Comparison of ENCODE assay signal across 11 mouse cellular contexts in genomic region chr7:15963798-15964652, GRCm38 (mm10). TPM values are rescaled to one million over a fixed set of nuclear protein-coding genes. Genes with fewer than 3 reads are reported as not detected.
DNase-seq lines count a peak whose midpoint lies in the region; ATAC-seq and TF ChIP-seq lines count a peak whose summit lies in the region.
"Had no signal": no experiment of that assay in that cellular context is flagged by ENCODE, and none has a peak within 500 bp of the region (broad histone marks: within the 10 kb centered on the region; RNA-seq: fewer than 3 reads in every experiment).

No protein-coding gene starts in this region.

- peak overlapping the region; percentile 84 for H3K27ac ChIP-seq in kidney, embryonic 15.5 days
- no peak overlapping the region for H3K27ac ChIP-seq in MEL (ENCODE audit: control insufficient read depth, low read depth, low read length)
- no peak overlapping the region for H3K27ac ChIP-seq in forebrain, embryonic 16.5 days (ENCODE audit: low read length)
- H3K27ac ChIP-seq: forebrain, embryonic 15.5 days; hindbrain, embryonic 14.5 days; liver, embryonic 14.5 days had no signal

- H3K4me2 ChIP-seq in kidney, embryonic 15.5 days, result peak overlapping the region; percentile 69
- H3K4me2 ChIP-seq in forebrain, embryonic 16.5 days (ENCODE audit: low read length), result no peak overlapping the region
- H3K4me2 ChIP-seq: forebrain, embryonic 15.5 days; hindbrain, embryonic 14.5 days had no signal

- H3K9me3 ChIP-seq in kidney, embryonic 15.5 days (replicated peaks), result no peaks in the 10 kb centered on the region
- H3K9me3 ChIP-seq in MEL (replicated peaks; ENCODE audit: insufficient read depth, low read length), result no peaks in the 10 kb centered on the region
- H3K9me3 ChIP-seq in forebrain, embryonic 16.5 days (ENCODE audit: control insufficient read depth, low read length), result no peaks in the 10 kb centered on the region
- H3K9me3 ChIP-seq: forebrain, embryonic 15.5 days had no signal

- H3K79me2 ChIP-seq in C2C12 (ENCODE audit: control insufficient read depth, insufficient read depth) (peaks cover 74% of the 10 kb centered on the region), MEL (ENCODE audit: control insufficient read depth, insufficient read depth, low read length, poor library complexity) (no peaks in the 10 kb centered on the region)

- H3K4me1 ChIP-seq in kidney, embryonic 15.5 days, result peaks cover 53% of the 10 kb centered on the region
- peaks cover 6 to 17% of the 10 kb centered on the region in 2 experiments for H3K4me1 ChIP-seq in MEL (ENCODE audit: control insufficient read depth in 1 of 2, insufficient read depth in 2 of 2, low read length in 2 of 2)
- peaks cover 18% of the 10 kb centered on the region for H3K4me1 ChIP-seq in forebrain, embryonic 16.5 days (replicated peaks; ENCODE audit: control insufficient read depth, insufficient read depth, low read length)

- TF ChIP-seq EP300 in MEL (IDR thresholded peaks at IDR 0.05; ENCODE audit: low read depth in 1 of 2, low read length in 2 of 2), result peak in 1 of 2 experiments; percentile 61; a peak in 2 of 4 replicates

- no peak overlapping the region for H3K9ac ChIP-seq in kidney, embryonic 15.5 days
- H3K9ac ChIP-seq in MEL (ENCODE audit: control insufficient read depth, low read depth, low read length, poor library complexity, severe bottlenecking), result no peak overlapping the region
- H3K9ac ChIP-seq in forebrain, embryonic 16.5 days (replicated peaks; ENCODE audit: low read depth, low read length), result no peak overlapping the region
- H3K9ac ChIP-seq: forebrain, embryonic 15.5 days; hindbrain, embryonic 14.5 days; liver, embryonic 14.5 days had no signal

- 79% methylated on average over 32 of the region's 32 CpGs for WGBS in kidney, embryonic 15.5 days
- 86% methylated on average over 32 of the region's 32 CpGs for WGBS in forebrain, embryonic 16.5 days

- H3K36me3 ChIP-seq in kidney, embryonic 15.5 days, result peaks cover 5% of the 10 kb centered on the region; the same call in 1 of the 2 replicates
- H3K36me3 ChIP-seq in C2C12 (ENCODE audit: control insufficient read depth, insufficient read depth), result peaks cover 42% of the 10 kb centered on the region
- H3K36me3 ChIP-seq in MEL (ENCODE audit: control insufficient read depth in 1 of 2, insufficient read depth in 2 of 2, low read length in 2 of 2), result peaks cover 0 to 10% of the 10 kb centered on the region in 2 experiments; a peak in 2 of 4 replicates
- no peaks in the 10 kb centered on the region for H3K36me3 ChIP-seq in forebrain, embryonic 16.5 days (ENCODE audit: control insufficient read depth, insufficient read depth)
- H3K36me3 ChIP-seq: forebrain, embryonic 15.5 days had no signal

- no peaks in the 10 kb centered on the region for H3K27me3 ChIP-seq in kidney, embryonic 15.5 days
- no peaks in the 10 kb centered on the region for H3K27me3 ChIP-seq in C2C12 (ENCODE audit: control insufficient read depth, insufficient read depth, insufficient read length)
- no peaks in the 10 kb centered on the region for H3K27me3 ChIP-seq in MEL (ENCODE audit: control insufficient read depth in 1 of 2, insufficient read depth in 2 of 2, low read length in 2 of 2)
- no peaks in the 10 kb centered on the region for H3K27me3 ChIP-seq in forebrain, embryonic 16.5 days (replicated peaks; ENCODE audit: control insufficient read depth, insufficient read depth, low read length)
- H3K27me3 ChIP-seq: forebrain, embryonic 15.5 days had no signal

- no peak for ATAC-seq in kidney, embryonic 15.5 days (replicated peaks; ENCODE audit: low FRiP score)
- ATAC-seq in forebrain, embryonic 16.5 days, result no peak
- ATAC-seq: forebrain, embryonic 15.5 days had no signal

- no peak for DNase-seq in kidney, adult 18-20 months
- DNase-seq in MEL (ENCODE audit: low read depth, low spot score), result peak; percentile 87
- DNase-seq in kidney, postnatal 10 days, result peak; percentile 49
- DNase-seq in right cerebral cortex, postnatal 4 days, result no peak
- no peak for DNase-seq in adrenal gland, postnatal 4 days (ENCODE audit: low spot score in 2 of 2)

- TF ChIP-seq POLR2A in MEL (IDR thresholded peaks at IDR 0.05; ENCODE audit: control insufficient read depth in 1 of 2, insufficient read depth in 1 of 2, low read depth in 1 of 2, low read length in 2 of 2, poor library complexity in 1 of 2), result no peak

- TF ChIP-seq CTCF in C2C12 (IDR thresholded peaks at IDR 0.05; ENCODE audit: control insufficient read depth, insufficient read depth, insufficient read length), result no peak
- TF ChIP-seq CTCF in MEL (IDR thresholded peaks at IDR 0.05 in 2 of 3, conservative IDR thresholded peaks at IDR 0.05 in 1 of 3; ENCODE audit: control insufficient read depth in 1 of 3, insufficient read depth in 1 of 3, low read depth in 2 of 3, low read length in 3 of 3, poor library complexity in 1 of 3, severe bottlenecking in 1 of 3), result no peak

- no peak overlapping the region for H3K4me3 ChIP-seq in kidney, embryonic 15.5 days (replicated peaks)
- peak overlapping the region; percentile 6 for H3K4me3 ChIP-seq in C2C12 (ENCODE audit: insufficient read depth, poor library complexity, severe bottlenecking)
- H3K4me3 ChIP-seq in MEL (ENCODE audit: control insufficient read depth in 1 of 2, insufficient read depth in 1 of 2, low read depth in 2 of 2, low read length in 2 of 2), result no peak overlapping the region
- H3K4me3 ChIP-seq in forebrain, embryonic 16.5 days (replicated peaks; ENCODE audit: low read length), result no peak overlapping the region
- H3K4me3 ChIP-seq: forebrain, embryonic 15.5 days had no signal

- no peak for TF ChIP-seq RAD21 in MEL (IDR thresholded peaks at IDR 0.05; ENCODE audit: low read depth, low read length)

- no peak overlapping the region for H3ac ChIP-seq in C2C12 (ENCODE audit: control insufficient read depth, insufficient read length, low read depth)

- H3K79me3 ChIP-seq in C2C12 (ENCODE audit: low read depth), result peaks cover 44% of the 10 kb centered on the region

TF ChIP-seq in C2C12, 6 proteins besides CTCF, POLR2A, EP300 and RAD21:
- TF ChIP-seq MAX (IDR thresholded peaks at IDR 0.05), result no peak
- no peak for TF ChIP-seq CEBPB (IDR thresholded peaks at IDR 0.05; ENCODE audit: low read depth)
- no peak for TF ChIP-seq FOSL1 (IDR thresholded peaks at IDR 0.05; ENCODE audit: insufficient read depth, low read length, poor library complexity, severe bottlenecking)

TF ChIP-seq in MEL, 35 proteins besides CTCF, POLR2A, EP300 and RAD21 (continues in another document):
- no peak for TF ChIP-seq UBTF (IDR thresholded peaks at IDR 0.05; ENCODE audit: borderline replicate concordance, insufficient read depth, low read depth, low read length)
- peak; percentile 59; the same call in 1 of the 2 replicates for TF ChIP-seq MYC (IDR thresholded peaks at IDR 0.05; ENCODE audit: low read depth, low read length)
- TF ChIP-seq NELFE (IDR thresholded peaks at IDR 0.05; ENCODE audit: low read depth, low read length), result no peak
- TF ChIP-seq USF1 (IDR thresholded peaks at IDR 0.05; ENCODE audit: low read depth, low read length), result no peak
- no peak for TF ChIP-seq POLR2AphosphoS2 (IDR thresholded peaks at IDR 0.05; ENCODE audit: low read length)
- TF ChIP-seq RCOR1 (IDR thresholded peaks at IDR 0.05; ENCODE audit: low read depth, low read length), result 0 out of 2 replicates have a peak, but pooled peaks have one; percentile 15
- 0 out of 2 replicates have a peak, but pooled peaks have one; percentile 19 for TF ChIP-seq ELF1 (IDR thresholded peaks at IDR 0.05; ENCODE audit: low read depth, low read length)
- TF ChIP-seq GATA1 (IDR thresholded peaks at IDR 0.05; ENCODE audit: low read depth, low read length), result no peak
- TF ChIP-seq ZKSCAN1 (IDR thresholded peaks at IDR 0.05; ENCODE audit: low read depth, low read length), result no peak
- no peak for TF ChIP-seq MYB (IDR thresholded peaks at IDR 0.05; ENCODE audit: low read depth, low read length)
- TF ChIP-seq MXI1 (IDR thresholded peaks at IDR 0.05; ENCODE audit: low read depth, low read length), result no peak
- TF ChIP-seq HCFC1 (IDR thresholded peaks at IDR 0.05; ENCODE audit: low read depth, low read length), result 0 out of 2 replicates have a peak, but pooled peaks have one; percentile 28
- TF ChIP-seq SIN3A (IDR thresholded peaks at IDR 0.05; ENCODE audit: low read length), result peak; percentile 26; the same call in 1 of the 2 replicates
- no peak for TF ChIP-seq MAFK (IDR thresholded peaks at IDR 0.05; ENCODE audit: borderline replicate concordance, low read depth, low read length)
- no peak for TF ChIP-seq MAZ (IDR thresholded peaks at IDR 0.05; ENCODE audit: low read depth, low read length)
- TF ChIP-seq SMC3 (IDR thresholded peaks at IDR 0.05; ENCODE audit: low read depth, low read length), result no peak
- no peak for TF ChIP-seq TBP (IDR thresholded peaks at IDR 0.05; ENCODE audit: low read depth, low read length)
- TF ChIP-seq ZMIZ1 (IDR thresholded peaks at IDR 0.05; ENCODE audit: low read depth, low read length), result no peak

RNA-seq across cellular contexts. Expression of gene Ehd2, which starts 3.3 kb away (rescaled TPM):
- polyA plus RNA-seq in kidney, embryonic 15.5 days (2015; fragmentation: Nextera tagmentation; extraction: Ambion mirVana), result 39.4 and 39.5 TPM in 2 replicates
- 98.7 TPM for polyA plus RNA-seq in C2C12 (2012; fragmentation: generic; extraction: Trizol)
- total RNA-seq in MEL (2012; rRNA removed), result 2.5 and 3.2 TPM in 2 replicates
- 1 to 10 TPM in 1 of 2 experiments, not detected in 1; 6.2 TPM for polyA plus RNA-seq in MEL (2012; ENCODE audit: insufficient read depth in 1 of 2, insufficient read length in 2 of 2, low read depth in 1 of 2, low replicate concordance in 2 of 2, missing spikeins in 1 of 2)
- 5.4 and 5.6 TPM in 2 replicates for polyA plus RNA-seq in forebrain, embryonic 16.5 days (2015; fragmentation: Nextera tagmentation; extraction: Ambion mirVana)
- total RNA-seq in adrenal gland, postnatal 4 days (2021), result 10 to 100 TPM; 71.9 to 77.5 TPM

RNA-seq across cellular contexts. Expression of gene Nop53, which starts 18.2 kb away (rescaled TPM):
- polyA plus RNA-seq in kidney, embryonic 15.5 days (2015; fragmentation: Nextera tagmentation; extraction: Ambion mirVana), result 194 and 195 TPM in 2 replicates
- polyA plus RNA-seq in C2C12 (2012; fragmentation: generic; extraction: Trizol) (228 TPM), MEL (2012; ENCODE audit: insufficient read depth in 1 of 2, insufficient read length in 2 of 2, low read depth in 1 of 2, low replicate concordance in 2 of 2, missing spikeins in 1 of 2) (100 to 1,000 TPM in 1 of 2 experiments, not detected in 1; 482 TPM)
- 310 and 359 TPM in 2 replicates for total RNA-seq in MEL (2012; rRNA removed)
- polyA plus RNA-seq in forebrain, embryonic 16.5 days (2015; fragmentation: Nextera tagmentation; extraction: Ambion mirVana), result 139 and 141 TPM in 2 replicates
- total RNA-seq in adrenal gland, postnatal 4 days (2021), result 100 to 1,000 TPM; 238 to 243 TPM

RNA-seq across cellular contexts. Expression of gene Selenow, which starts 41.8 kb away (rescaled TPM):
- polyA plus RNA-seq in kidney, embryonic 15.5 days (2015; fragmentation: Nextera tagmentation; extraction: Ambion mirVana), result 745 and 748 TPM in 2 replicates
- polyA plus RNA-seq in C2C12 (2012; fragmentation: generic; extraction: Trizol) (423 TPM), MEL (2012; ENCODE audit: insufficient read depth in 1 of 2, insufficient read length in 2 of 2, low read depth in 1 of 2, low replicate concordance in 2 of 2, missing spikeins in 1 of 2) (10 to 100 TPM in 1 of 2 experiments, not detected in 1; 71.2 TPM)
- 13.1 and 15.8 TPM in 2 replicates for total RNA-seq in MEL (2012; rRNA removed)
- 1,473 and 1,544 TPM in 2 replicates for polyA plus RNA-seq in forebrain, embryonic 16.5 days (2015; fragmentation: Nextera tagmentation; extraction: Ambion mirVana)
- 100 to 1,000 TPM; 186 to 204 TPM for total RNA-seq in adrenal gland, postnatal 4 days (2021)

Comparison
In these comparisons a context has a peak if more than half of its experiments do, and no peak if none do; other contexts are left out.
1. DNase-seq: peak in MEL (single experiment) and kidney, postnatal 10 days (single experiment); none in kidney, adult 18-20 months (single experiment), right cerebral cortex, postnatal 4 days (single experiment) and adrenal gland, postnatal 4 days (0 of 2).